Mouse (Mus musculus): ENCODE results near the gene Grip1. TPM values are rescaled to one million over a fixed set of nuclear protein-coding genes. Genes with fewer than 3 reads are reported as not detected.

Gene Grip1
- total RNA-seq (2021): 1 to 10 TPM; 1.0 to 1.4 TPM

- intact Hi-C loops (cut with DNase I): no loop called here
- DNase-seq: peak; percentile 16 to 21
Observed at GRCm38 (mm10) chr10:119453431-119454105, at the start of gene Grip1. TSS of gene Grip1 (plus strand) at chr10:119453830.

GRCm38 (mm10) chr10:119405103-119405502 is 48.5 kb upstream of the Grip1 start:
- no peak for DNase-seq
- intact Hi-C loops (cut with DNase I): no loop called here

GRCm38 (mm10) chr10:119405612-119406011 is 48.0 kb upstream of the Grip1 start:
- no peak for DNase-seq
- intact Hi-C loops (cut with DNase I): no loop called here

- DNase-seq: peak; percentile 8 to 10
Observed at GRCm38 (mm10) chr10:119408327-119408726, 45.3 kb upstream of the Grip1 start.

GRCm38 (mm10) chr10:119413238-119413637 is 40.4 kb upstream of the Grip1 start:
- intact Hi-C loops (cut with DNase I): no loop called here
- no peak for DNase-seq

More at GRCm38 (mm10) chr10:119408327-119408726, 45.3 kb upstream of the Grip1 start:
- intact Hi-C loops (cut with DNase I): no loop called here

GRCm38 (mm10) chr10:119415106-119415505 is 38.5 kb upstream of the Grip1 start:
- intact Hi-C loops (cut with DNase I): no loop called here
- DNase-seq: no peak

- intact Hi-C loops (cut with DNase I): no loop called here
Observed at GRCm38 (mm10) chr10:119421418-119421817, 32.2 kb upstream of the Grip1 start.

GRCm38 (mm10) chr10:119423821-119424534 is 29.7 kb upstream of the Grip1 start:
- no peak for DNase-seq
- intact Hi-C loops (cut with DNase I): no loop called here

More at GRCm38 (mm10) chr10:119421418-119421817, 32.2 kb upstream of the Grip1 start:
- peak; percentile 4 for DNase-seq

GRCm38 (mm10) chr10:119427653-119428052 is 26.0 kb upstream of the Grip1 start:
- DNase-seq: no peak

GRCm38 (mm10) chr10:119428106-119428505 is 25.5 kb upstream of the Grip1 start:
- intact Hi-C loops (cut with DNase I): no loop called here
- DNase-seq: no peak

More at GRCm38 (mm10) chr10:119427653-119428052, 26.0 kb upstream of the Grip1 start:
- intact Hi-C loops (cut with DNase I): no loop called here

- no peak for DNase-seq
- intact Hi-C loops (cut with DNase I): no loop called here
Observed at GRCm38 (mm10) chr10:119430240-119430639, 23.4 kb upstream of the Grip1 start.

- intact Hi-C loops (cut with DNase I): no loop called here
- no peak for DNase-seq
Observed at GRCm38 (mm10) chr10:119431801-119432200, 21.8 kb upstream of the Grip1 start.

- no peak for DNase-seq
- intact Hi-C loops (cut with DNase I): no loop called here
Observed at GRCm38 (mm10) chr10:119435818-119436217, 17.8 kb upstream of the Grip1 start.

GRCm38 (mm10) chr10:119437319-119437718 is 16.3 kb upstream of the Grip1 start:
- intact Hi-C loops (cut with DNase I): no loop called here
- no peak for DNase-seq

- DNase-seq: no peak
- intact Hi-C loops (cut with DNase I): no loop called here
Observed at GRCm38 (mm10) chr10:119441743-119442142, 11.9 kb upstream of the Grip1 start.

GRCm38 (mm10) chr10:119447392-119447914 is 6.2 kb upstream of the Grip1 start:
- intact Hi-C loops (cut with DNase I): no loop called here
- DNase-seq: no peak

GRCm38 (mm10) chr10:119447930-119448329 is 5.7 kb upstream of the Grip1 start:
- DNase-seq: no peak
- intact Hi-C loops (cut with DNase I): no loop called here

GRCm38 (mm10) chr10:119452698-119453097 is 932 bp upstream of the Grip1 start:
- intact Hi-C loops (cut with DNase I): no loop called here
- no peak for DNase-seq

- DNase-seq: peak; percentile 37
- intact Hi-C loops (cut with DNase I): no loop called here
Observed at GRCm38 (mm10) chr10:119454106-119454667, 557 bp downstream of the Grip1 start.

- intact Hi-C loops (cut with DNase I): no loop called here
- DNase-seq: no peak
Observed at GRCm38 (mm10) chr10:119454668-119455542, 1.3 kb downstream of the Grip1 start.

Data from heart, postnatal 10 days (tissue).